Mouse (Mus musculus) ES-E14 (cell line): Measurements from ENCODE around the gene Psmd5.

ENCODE experiments used
- HCFC1 ChIP-seq: IDR thresholded peaks from 2 replicates; pipeline ENCODE4 v1.6.1; 2012; ENCODE audit warnings: low read length, inconsistent platforms, borderline replicate concordance; ENCODE audit not compliant: insufficient read depth
- ZNF384 ChIP-seq: IDR thresholded peaks from 2 replicates; pipeline ENCODE4 v1.6.1; 2012; ENCODE audit warnings: low read depth, low read length, inconsistent platforms

DNA sequence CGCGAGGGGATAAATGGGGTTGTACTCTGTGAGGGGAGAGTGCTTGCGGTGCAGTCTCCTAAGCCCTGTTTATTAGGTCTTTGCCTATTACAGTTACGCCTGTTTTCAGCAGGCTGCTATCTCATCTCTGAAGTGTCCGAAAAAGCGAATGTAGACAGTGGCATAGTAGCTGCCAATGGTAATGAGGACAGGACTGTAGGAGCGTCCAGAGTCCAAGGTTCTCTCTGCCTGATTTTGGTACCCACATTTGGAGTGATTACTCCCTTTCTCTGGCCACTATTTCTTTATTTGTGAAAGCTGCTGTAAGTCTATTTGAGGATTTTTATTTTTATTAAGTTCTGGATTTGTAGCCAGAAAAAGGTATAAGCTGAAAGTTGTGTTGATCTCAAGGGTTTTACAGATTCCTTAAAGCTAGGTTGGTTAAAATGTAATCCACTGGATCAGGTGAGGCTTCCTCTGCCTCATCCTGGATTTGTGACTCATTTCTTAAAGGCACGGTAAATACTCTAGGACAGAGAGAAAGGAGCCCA is at the start of gene Psmd5:
- TF ChIP-seq ZNF384 = no peak
- no peak for TF ChIP-seq HCFC1
